Mouse (Mus musculus) megakaryocyte-erythroid progenitor cell, adult 5-6 weeks (primary cell): ENCODE measurements around the gene Hist2h2aa1. TPM values are rescaled to one million over a fixed set of nuclear protein-coding genes. Genes with fewer than 3 reads are reported as not detected.
"Not testable (repeated sequence)": the region's sequence is repeated elsewhere in the genome, so short reads cannot be mapped to it uniquely, and the experiment has no call there.

Source experiments
- ATAC-seq: replicated peaks from 2 replicates; pipeline ENCODE4 v1.8.0; 2016; ENCODE audit warnings: mild to moderate bottlenecking, inconsistent platforms; ENCODE audit not compliant: severe bottlenecking, poor library complexity, low FRiP score, low TSS enrichment
- total RNA-seq, 2 experiments: library from RNA; stranded (forward) in 1 of 2; stranded (reverse) in 1 of 2; fragments of 200-1000, 215-1000 nt in 1 of 2; fragments of >200 nt in 1 of 2; fragmentation: Nextera tagmentation in 1 of 2; gene quantifications; 2 replicates each; pipeline ENCODE4 v1.2.3; 2014 to 2017

Hist2h2aa1 gene
- total RNA-seq, 2 experiments from 2014 or later = 17.9 to 6,422 TPM

DNA sequence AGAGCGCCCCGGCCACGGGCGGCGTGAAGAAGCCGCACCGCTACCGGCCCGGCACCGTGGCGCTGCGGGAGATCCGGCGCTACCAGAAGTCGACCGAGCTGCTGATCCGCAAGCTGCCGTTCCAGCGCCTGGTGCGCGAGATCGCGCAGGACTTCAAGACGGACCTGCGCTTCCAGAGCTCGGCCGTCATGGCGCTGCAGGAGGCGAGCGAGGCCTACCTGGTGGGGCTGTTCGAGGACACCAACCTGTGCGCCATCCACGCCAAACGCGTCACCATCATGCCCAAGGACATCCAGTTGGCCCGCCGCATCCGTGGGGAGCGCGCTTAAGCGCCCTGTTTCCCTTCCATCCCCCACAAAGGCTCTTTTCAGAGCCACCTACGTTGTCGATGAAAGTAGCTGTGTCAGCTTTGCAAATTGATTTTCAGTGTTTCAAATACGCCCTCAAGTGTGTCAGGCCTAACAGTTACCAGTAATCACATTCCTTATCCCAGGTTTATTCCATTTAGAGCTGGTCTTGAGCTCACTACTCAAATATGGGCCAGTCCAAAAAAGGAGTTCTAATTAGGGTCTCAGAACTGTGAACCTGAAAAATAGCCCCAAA is 23.6 kb downstream of the Hist2h2aa1 start:
- ATAC-seq = peak; percentile 36

DNA sequence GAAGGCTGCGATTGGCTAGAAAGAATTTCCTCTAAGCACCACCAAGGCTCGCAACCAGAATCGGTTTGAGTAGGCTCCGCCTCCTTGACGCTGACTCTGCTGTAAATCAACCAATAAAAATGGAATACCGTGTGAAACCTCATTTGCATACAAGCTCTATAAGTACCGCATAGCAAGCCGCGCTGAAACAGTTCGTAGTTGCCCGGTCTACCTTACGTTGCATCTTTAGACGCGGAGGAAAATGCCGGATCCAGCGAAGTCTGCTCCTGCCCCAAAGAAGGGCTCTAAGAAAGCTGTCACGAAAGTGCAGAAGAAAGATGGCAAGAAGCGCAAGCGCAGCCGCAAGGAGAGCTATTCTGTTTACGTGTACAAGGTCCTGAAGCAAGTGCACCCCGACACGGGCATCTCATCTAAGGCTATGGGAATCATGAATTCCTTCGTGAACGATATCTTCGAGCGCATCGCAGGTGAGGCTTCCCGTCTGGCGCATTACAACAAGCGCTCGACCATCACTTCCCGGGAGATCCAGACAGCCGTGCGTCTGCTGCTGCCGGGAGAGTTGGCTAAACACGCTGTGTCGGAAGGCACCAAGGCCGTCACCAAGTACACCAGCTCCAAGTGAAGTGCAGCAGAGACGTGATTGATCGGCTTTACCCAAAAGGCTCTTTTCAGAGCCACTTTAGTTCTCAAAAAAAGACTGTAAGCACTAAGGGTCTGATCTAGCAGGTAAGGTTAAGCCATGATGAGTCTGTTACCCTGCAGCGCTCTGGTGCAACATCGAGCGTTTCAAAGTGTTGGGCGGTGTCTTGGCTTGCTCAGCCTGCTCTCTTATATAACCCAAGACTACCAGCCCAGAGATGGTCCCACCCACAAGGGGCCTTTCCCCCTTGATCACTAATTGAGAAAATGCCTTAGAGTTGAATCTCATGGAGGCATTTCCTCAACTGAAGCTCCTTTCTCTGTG is 24.5 kb downstream of the Hist2h2aa1 start, which contains the start of gene Hist2h2bb:
Hist2h2bb (plus strand) TSS at position 242 of the 964 bp plus-strand sequence.
- peak; percentile 90 for ATAC-seq

DNA sequence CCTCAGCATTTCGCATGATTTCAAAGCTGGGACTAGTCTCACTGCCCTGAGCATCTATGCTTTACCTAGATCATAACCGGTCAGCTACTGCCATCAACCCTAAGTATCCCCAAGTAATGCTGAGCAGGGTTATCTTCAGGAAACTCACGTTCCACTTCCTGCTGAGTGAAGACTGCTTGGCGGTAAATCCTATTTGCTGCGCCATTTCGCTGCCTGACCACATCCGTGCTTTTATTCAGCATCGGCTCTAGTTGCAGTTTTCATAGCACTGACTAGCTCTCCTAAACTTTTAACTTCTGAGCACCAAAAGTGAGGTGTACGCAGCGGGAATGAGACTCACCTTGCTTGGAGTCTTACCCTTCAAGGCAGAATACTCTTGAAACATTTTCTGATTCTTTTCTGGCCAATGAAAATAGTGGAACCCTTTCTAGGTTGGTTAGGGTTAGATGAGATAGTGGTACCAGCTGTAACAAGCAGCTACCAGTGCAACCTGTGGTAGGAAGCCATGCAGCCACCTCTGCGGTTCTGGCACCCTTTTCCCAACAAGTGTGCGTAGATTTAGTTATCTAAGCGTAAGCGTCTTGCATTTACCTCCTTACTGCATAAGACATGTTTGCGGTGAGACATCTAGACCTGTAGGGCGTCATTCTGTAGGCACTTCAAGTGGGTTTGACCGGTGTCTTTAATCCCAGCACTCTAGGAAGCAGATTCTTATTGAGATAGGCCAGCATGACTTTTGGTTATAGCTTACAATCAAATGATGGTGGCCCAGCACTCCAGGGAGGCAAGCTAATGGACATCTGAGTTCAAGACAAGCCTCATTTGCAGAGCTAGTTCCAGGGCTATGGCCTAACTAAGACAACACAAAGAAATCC is 28.5 kb downstream of the Hist2h2aa1 start:
- ATAC-seq = no peak

DNA sequence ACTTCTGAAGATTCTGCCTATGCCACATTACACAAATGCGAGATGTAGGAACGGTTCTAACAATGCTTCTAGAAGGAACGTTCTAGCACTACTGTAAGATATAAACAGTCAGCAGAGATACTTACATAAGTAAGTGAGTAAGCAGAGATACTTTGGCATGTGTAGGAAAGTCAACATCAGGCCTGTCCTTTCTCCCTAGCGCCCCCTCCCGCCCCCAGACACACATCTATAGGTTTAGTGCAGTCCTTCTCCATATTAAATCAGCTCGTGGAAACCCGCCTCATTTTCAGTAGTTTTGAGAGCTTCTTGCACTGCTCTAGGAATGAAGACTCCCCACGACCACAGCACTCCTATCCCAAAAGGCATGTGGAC is 32.1 kb downstream of the Hist2h2aa1 start:
- ATAC-seq = peak; percentile 62

DNA sequence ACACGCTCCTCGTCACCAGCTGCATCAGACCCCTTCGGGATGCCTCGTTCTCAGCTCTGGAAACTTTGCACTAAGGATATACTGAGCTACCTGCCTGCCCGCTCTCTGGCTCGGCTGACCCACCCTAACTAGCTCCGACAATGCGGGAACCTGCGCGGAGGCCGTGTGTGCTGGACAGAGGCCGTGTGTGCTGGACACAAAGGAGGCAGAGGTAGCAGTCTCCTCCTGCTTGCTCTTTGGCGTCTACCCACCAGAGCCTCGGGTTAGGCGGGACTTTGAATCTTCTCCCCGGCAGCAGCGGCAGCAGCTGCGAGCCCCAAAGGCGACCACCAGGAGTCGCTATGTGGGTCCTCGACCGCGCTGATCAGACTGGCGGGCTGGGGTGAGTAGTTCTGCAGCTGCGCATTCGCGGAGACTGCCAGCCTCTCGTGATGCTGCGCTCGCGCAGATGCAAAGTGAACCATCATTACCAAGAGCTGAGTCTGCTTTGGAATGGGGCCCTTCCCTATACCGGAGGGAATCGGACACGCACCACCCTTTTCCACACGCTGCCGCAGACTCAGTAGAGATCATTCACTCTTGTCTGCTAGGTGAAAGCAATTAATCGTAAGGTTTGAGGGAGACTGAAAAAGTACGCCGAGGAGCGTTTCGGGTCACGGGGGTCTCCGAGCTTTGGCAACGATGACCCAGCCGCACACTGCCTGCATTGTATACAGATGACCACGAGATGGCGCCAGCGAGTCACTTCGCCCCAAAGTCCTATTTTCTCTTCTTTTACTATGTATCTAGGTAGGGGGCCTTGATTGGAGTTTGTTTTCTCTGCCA is 32.7 kb downstream of the Hist2h2aa1 start:
- ATAC-seq = peak; percentile 93

DNA sequence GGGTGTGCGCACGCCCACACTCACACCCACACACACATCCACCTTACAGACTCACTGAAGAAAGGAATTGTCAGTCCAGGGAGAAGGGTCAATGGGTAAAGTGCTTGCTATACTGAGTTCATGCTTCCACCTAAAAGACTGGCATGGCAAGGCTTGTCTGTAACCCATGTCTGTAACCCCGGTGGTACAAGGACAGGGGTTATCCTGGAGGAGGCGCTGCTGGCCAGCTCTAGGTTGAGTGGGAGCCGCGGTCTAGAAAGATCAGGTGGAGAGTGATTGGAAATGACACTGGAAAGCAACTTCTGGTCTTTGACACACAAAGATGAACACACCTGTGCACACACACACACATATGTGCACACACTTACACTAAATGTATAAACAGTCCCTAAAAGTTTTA is 35.4 kb downstream of the Hist2h2aa1 start:
- ATAC-seq = no peak

DNA sequence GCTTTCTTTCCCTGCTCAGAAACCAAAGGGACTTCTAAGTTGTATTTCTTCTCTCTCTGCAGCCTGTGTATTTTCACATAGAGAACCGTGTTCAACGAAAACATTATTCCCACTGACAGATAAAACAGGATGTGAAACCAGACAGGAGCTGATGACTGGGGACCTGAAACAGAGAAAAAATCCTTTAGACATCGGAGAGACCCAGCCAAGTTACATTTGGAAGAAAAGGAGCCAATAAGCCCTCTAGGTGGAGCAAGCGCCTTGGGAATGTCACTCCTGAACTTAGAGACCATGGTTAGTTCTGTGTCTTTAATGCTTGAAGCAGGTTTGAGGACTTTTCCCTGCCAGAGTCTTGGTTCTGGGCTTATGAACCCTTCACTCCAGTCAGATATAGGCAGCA is 39.2 kb downstream of the Hist2h2aa1 start:
- no peak for ATAC-seq

DNA sequence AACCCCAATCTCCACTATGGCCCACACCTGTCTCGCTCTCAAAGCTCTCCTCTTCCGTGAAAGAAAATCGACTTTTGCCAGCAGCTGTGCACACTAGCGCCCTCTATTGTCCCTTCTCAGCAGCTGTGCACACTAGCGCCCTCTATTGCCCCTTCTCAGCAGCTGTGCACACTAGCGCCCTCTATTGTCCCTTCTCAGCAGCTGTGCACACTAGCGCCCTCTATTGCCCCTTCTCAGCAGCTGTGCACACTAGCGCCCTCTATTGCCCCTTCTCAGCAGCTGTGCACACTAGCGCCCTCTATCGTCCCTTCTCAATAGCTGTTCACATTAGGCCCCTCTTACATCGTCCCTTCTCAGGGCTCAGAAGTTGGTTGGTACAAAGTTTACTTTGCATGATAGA is 42.0 kb downstream of the Hist2h2aa1 start:
- ATAC-seq = not testable (repeated sequence)

DNA sequence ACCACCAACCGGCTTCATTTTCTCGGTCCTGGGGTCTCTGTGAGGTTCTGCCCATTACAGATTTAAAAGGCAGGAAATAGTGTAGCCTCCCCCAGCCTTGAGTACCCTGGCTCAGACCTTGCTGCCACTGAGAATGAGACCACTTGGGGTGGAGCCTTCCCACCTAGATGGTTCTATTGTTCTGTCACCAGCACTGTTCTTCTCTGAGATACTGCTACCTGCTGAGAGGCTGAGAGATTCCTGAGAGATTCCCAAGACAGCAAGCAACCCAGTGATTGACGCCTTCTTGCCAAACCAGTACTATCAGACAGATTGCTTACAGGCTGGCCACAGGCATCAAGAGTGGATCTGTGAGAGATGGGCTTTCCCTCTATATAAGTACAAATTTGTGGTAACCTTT is 43.9 kb downstream of the Hist2h2aa1 start:
- ATAC-seq = no peak

DNA sequence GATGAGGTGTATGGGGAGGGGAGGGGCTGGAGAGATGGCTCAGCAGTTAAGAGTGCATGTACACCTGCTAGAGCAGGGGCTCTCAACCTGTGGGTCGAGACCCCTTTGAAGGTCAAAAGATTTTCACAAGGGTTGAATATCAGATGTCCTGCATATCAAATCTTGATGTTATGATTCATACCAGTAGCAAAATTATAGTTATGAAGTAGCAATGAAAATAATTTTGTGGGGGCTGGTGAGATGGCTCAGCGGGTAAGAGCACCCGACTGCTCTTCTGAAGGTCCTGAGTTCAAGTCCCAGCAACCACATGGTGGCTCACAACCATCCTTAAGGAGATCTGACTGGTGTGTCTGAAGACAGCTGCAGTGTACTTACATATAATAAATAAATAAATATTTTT is 45.4 kb downstream of the Hist2h2aa1 start:
- not testable (repeated sequence) for ATAC-seq

DNA sequence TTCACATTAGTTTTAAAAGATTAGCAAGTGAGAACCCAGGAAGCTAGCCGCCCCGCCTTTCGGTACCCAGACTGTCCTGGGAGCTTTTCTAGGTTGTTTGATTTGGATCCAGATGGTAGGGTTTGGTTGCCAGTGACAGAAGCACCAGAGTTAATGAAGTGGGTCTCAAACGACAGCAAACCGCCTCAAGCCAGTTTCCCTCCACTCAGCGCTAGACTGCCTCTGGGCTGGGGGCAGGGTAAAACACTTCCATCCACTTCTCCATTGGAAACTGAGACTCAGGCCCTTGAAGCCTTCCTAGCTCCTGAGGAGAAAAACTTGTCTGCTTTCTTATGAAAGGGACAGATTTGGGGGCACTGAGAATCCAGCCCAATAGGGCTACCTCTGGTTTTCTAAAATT is 47.3 kb downstream of the Hist2h2aa1 start:
- ATAC-seq = no peak

DNA sequence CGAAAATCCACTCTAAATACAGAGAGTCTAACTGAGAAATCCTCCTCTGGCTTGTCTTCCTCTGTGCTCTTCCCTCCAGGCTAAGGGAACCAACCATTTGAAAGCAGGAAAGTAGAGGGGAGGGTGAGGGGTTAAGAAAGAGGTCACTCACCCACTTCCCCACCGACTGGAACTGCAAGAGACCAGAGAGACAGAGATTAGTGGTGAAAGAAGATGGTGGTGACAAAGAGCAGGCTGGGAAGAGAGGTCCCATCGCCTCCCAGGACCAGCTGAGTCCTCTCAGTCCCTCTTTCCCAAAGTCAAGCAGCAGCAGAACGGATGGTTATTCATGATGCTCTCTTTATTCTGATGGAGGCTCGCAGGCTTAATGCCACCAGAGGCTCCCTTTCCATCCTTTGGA is 48.1 kb downstream of the Hist2h2aa1 start:
- no peak for ATAC-seq

DNA sequence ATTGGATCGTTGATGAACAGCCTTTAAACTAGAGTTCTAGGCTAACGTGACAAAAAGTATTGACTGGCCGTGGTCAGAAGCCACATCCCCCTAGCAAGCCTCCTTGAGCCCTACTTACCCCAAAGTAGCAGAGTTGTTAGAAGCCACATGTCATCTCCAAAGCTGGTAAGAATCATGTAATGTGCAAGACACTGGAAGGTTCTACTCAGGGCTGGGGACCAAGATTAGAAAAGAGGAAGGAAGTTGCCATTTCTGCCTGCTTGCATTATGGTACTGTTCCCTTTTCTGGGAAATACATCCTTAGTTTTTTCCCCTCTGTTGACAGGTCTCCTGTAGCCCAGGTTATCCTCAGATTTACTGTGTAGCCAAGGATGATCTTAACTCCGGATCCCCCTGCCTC is 48.5 kb downstream of the Hist2h2aa1 start, which contains the start of gene Fcgr1:
Fcgr1 (minus strand) TSS at position 183 of the 400 bp plus-strand sequence.
- ATAC-seq = no peak

Other genes with a start within 250 kb of the Hist2h2aa1 start
- gene Plekho1, start 249.5 kb upstream of the Hist2h2aa1 start, total RNA-seq (2014; fragmentation: Nextera tagmentation) = 0.61 and 5.4 TPM in 2 replicates
- 5.9 and 10.5 TPM in 2 replicates for gene Plekho1, start 249.5 kb upstream of the Hist2h2aa1 start, total RNA-seq (2017)
- 29.7 and 38.8 TPM in 2 replicates for gene Vps45, start 187.0 kb upstream of the Hist2h2aa1 start, total RNA-seq (2014; fragmentation: Nextera tagmentation)
- gene Vps45, start 187.0 kb upstream of the Hist2h2aa1 start, total RNA-seq (2017) = 13.4 and 16.6 TPM in 2 replicates
- gene Otud7b, start 141.0 kb upstream of the Hist2h2aa1 start, total RNA-seq (2014; fragmentation: Nextera tagmentation) = 9.7 and 12.3 TPM in 2 replicates
- gene Otud7b, start 141.0 kb upstream of the Hist2h2aa1 start, total RNA-seq (2017) = 11.7 and 15.5 TPM in 2 replicates
- gene Mtmr11, start 83.5 kb upstream of the Hist2h2aa1 start, total RNA-seq (2014; fragmentation: Nextera tagmentation) = not detected in 2 replicates
- not detected in 2 replicates for gene Mtmr11, start 83.5 kb upstream of the Hist2h2aa1 start, total RNA-seq (2017)
- 139 and 173 TPM in 2 replicates for gene Sf3b4, start 73.2 kb upstream of the Hist2h2aa1 start, total RNA-seq (2014; fragmentation: Nextera tagmentation)
- gene Sf3b4, start 73.2 kb upstream of the Hist2h2aa1 start, total RNA-seq (2017) = 24.7 and 36.9 TPM in 2 replicates
- gene Sv2a, start 64.3 kb upstream of the Hist2h2aa1 start, total RNA-seq (2014; fragmentation: Nextera tagmentation) = 1.0 TPM in 1 of 2 replicates, not detected in the other
- 0.30 TPM in 1 of 2 replicates, not detected in the other for gene Sv2a, start 64.3 kb upstream of the Hist2h2aa1 start, total RNA-seq (2017)
- gene Bola1, start 25.8 kb upstream of the Hist2h2aa1 start, total RNA-seq (2014; fragmentation: Nextera tagmentation) = 35.9 and 55.4 TPM in 2 replicates
- gene Bola1, start 25.8 kb upstream of the Hist2h2aa1 start, total RNA-seq (2017) = 39.3 and 44.8 TPM in 2 replicates
- 13.4 and 16.5 TPM in 2 replicates for gene Hist2h2ab, start 25.6 kb upstream of the Hist2h2aa1 start, total RNA-seq (2014; fragmentation: Nextera tagmentation)
- gene Hist2h2ab, start 25.6 kb upstream of the Hist2h2aa1 start, total RNA-seq (2017) = 180 and 196 TPM in 2 replicates
- 68.5 and 103 TPM in 2 replicates for gene Hist2h2ac, start 24.6 kb upstream of the Hist2h2aa1 start, total RNA-seq (2014; fragmentation: Nextera tagmentation)
- gene Hist2h2ac, start 24.6 kb upstream of the Hist2h2aa1 start, total RNA-seq (2017) = 2,466 and 2,516 TPM in 2 replicates
- gene Hist2h2be, start 24.4 kb upstream of the Hist2h2aa1 start, total RNA-seq (2014; fragmentation: Nextera tagmentation) = 10.8 and 11.4 TPM in 2 replicates
- 7.4 and 10.0 TPM in 2 replicates for gene Hist2h2be, start 24.4 kb upstream of the Hist2h2aa1 start, total RNA-seq (2017)
- 238 and 244 TPM in 2 replicates for gene Hist2h3c2, start 6.4 kb upstream of the Hist2h2aa1 start, total RNA-seq (2014; fragmentation: Nextera tagmentation)
- 41.9 and 280 TPM in 2 replicates for gene Hist2h3c2, start 6.4 kb upstream of the Hist2h2aa1 start, total RNA-seq (2017)
- gene Hist2h2aa2, start 5.2 kb upstream of the Hist2h2aa1 start, total RNA-seq (2014; fragmentation: Nextera tagmentation) = 61.3 and 86.2 TPM in 2 replicates
- not detected in 2 replicates for gene Hist2h2aa2, start 5.2 kb upstream of the Hist2h2aa1 start, total RNA-seq (2017)
- gene Hist2h3c1, start 1.2 kb downstream of the Hist2h2aa1 start, total RNA-seq (2014; fragmentation: Nextera tagmentation) = 2.9 and 4.4 TPM in 2 replicates
- gene Hist2h3c1, start 1.2 kb downstream of the Hist2h2aa1 start, total RNA-seq (2017) = not detected in 2 replicates
- 76.1 and 135 TPM in 2 replicates for gene Hist2h4, start 17.8 kb downstream of the Hist2h2aa1 start, total RNA-seq (2014; fragmentation: Nextera tagmentation)
- gene Hist2h4, start 17.8 kb downstream of the Hist2h2aa1 start, total RNA-seq (2017) = 49.9 and 105 TPM in 2 replicates
- 432 and 521 TPM in 2 replicates for gene Hist2h3b, start 23.2 kb downstream of the Hist2h2aa1 start, total RNA-seq (2014; fragmentation: Nextera tagmentation)
- 172 and 646 TPM in 2 replicates for gene Hist2h3b, start 23.2 kb downstream of the Hist2h2aa1 start, total RNA-seq (2017)
- 1,021 and 1,485 TPM in 2 replicates for gene Hist2h2bb, start 24.3 kb downstream of the Hist2h2aa1 start, total RNA-seq (2014; fragmentation: Nextera tagmentation)
- 6,042 and 11,084 TPM in 2 replicates for gene Hist2h2bb, start 24.3 kb downstream of the Hist2h2aa1 start, total RNA-seq (2017)
- not detected in 2 replicates for gene Fcgr1, start 48.5 kb downstream of the Hist2h2aa1 start, total RNA-seq (2014; fragmentation: Nextera tagmentation)
- gene Fcgr1, start 48.5 kb downstream of the Hist2h2aa1 start, total RNA-seq (2017) = 0.11 TPM in 1 of 2 replicates, not detected in the other
- not detected in 2 replicates for gene BC107364, start 206.8 kb downstream of the Hist2h2aa1 start, total RNA-seq (2014; fragmentation: Nextera tagmentation)
- not detected in 2 replicates for gene BC107364, start 206.8 kb downstream of the Hist2h2aa1 start, total RNA-seq (2017)